Mouse (Mus musculus): ENCODE data around the gene Emc8.

- no peak for TF ChIP-seq POLR2A (IDR thresholded peaks at IDR 0.05; ENCODE audit: low read depth, low read length)
- TF ChIP-seq CTCF (IDR thresholded peaks at IDR 0.05; ENCODE audit: extremely low read depth, insufficient read length, insufficient replicate concordance, low read depth, low read length), result peak; percentile 93
Observed at GRCm38 (mm10) chr8:120683602-120684001, 15.2 kb upstream of the Emc8 start.

All from small intestine, adult 2 months (tissue).